ENCODE assay signal across 23 mouse cellular contexts in genomic region chr9:47228736-47229135, GRCm38 (mm10).
DNase-seq lines count a peak whose midpoint lies in the region; ATAC-seq lines count a peak whose summit lies in the region.
"Had no signal": no experiment of that assay in that cellular context is flagged by ENCODE, and none has a peak within 500 bp of the region (broad histone marks: within the 10 kb centered on the region; RNA-seq: fewer than 3 reads in every experiment).

No protein-coding gene starts in this region.

- peak; percentile 75 for DNase-seq in forelimb bud, embryonic 11.5 days (ENCODE audit: low read depth, low spot score)
- DNase-seq in limb, embryonic 11.5 days (ENCODE audit: low spot score), result peak; percentile 56
- no peak for DNase-seq in thymus, adult 18-20 months
- DNase-seq: adrenal gland, adult 2 months; adrenal gland, postnatal 10 days; adrenal gland, postnatal 25 days; B cell, adult 2 months; cerebellum, adult 11 months; cerebellum, adult 18-20 months; cerebellum, adult 8-10 months; cerebellum, adult 9-11 months; cerebellum, postnatal 14 days; cerebellum, postnatal 36 days; embryo, embryonic 11 days had no signal

- no peak overlapping the region for H3K27ac ChIP-seq in limb, embryonic 11.5 days (replicated peaks; ENCODE audit: low read depth, low read length)
- H3K27ac ChIP-seq in limb, embryonic 13.5 days, result no peak overlapping the region
- H3K27ac ChIP-seq: embryonic facial prominence, embryonic 13.5 days; embryonic facial prominence, embryonic 15.5 days; forebrain, embryonic 10.5 days; forebrain, embryonic 12.5 days had no signal

- H3K9me3 ChIP-seq in limb, embryonic 11.5 days (ENCODE audit: control insufficient read depth, low read length), result no peaks in the 10 kb centered on the region
- H3K9me3 ChIP-seq in limb, embryonic 13.5 days, result no peaks in the 10 kb centered on the region
- H3K9me3 ChIP-seq: embryonic facial prominence, embryonic 13.5 days; embryonic facial prominence, embryonic 15.5 days; forebrain, embryonic 10.5 days; forebrain, embryonic 12.5 days had no signal

- WGBS in limb, embryonic 11.5 days, result 19% methylated on average over 5 of the region's 5 CpGs
- 17% methylated on average over 5 of the region's 5 CpGs for WGBS in limb, embryonic 13.5 days

- no peaks in the 10 kb centered on the region for H3K36me3 ChIP-seq in limb, embryonic 11.5 days (ENCODE audit: control insufficient read depth, insufficient read depth, low read length)
- H3K36me3 ChIP-seq in limb, embryonic 13.5 days, result no peaks in the 10 kb centered on the region
- H3K36me3 ChIP-seq: embryonic facial prominence, embryonic 13.5 days; embryonic facial prominence, embryonic 15.5 days; forebrain, embryonic 10.5 days; forebrain, embryonic 12.5 days had no signal

- no peaks in the 10 kb centered on the region for H3K27me3 ChIP-seq in limb, embryonic 11.5 days (ENCODE audit: control insufficient read depth, insufficient read depth, low read length)
- peaks cover 27% of the 10 kb centered on the region for H3K27me3 ChIP-seq in limb, embryonic 13.5 days
- H3K27me3 ChIP-seq: embryonic facial prominence, embryonic 13.5 days; embryonic facial prominence, embryonic 15.5 days; forebrain, embryonic 12.5 days had no signal

- peaks cover 9% of the 10 kb centered on the region; the same call in 1 of the 2 replicates for H3K4me1 ChIP-seq in limb, embryonic 11.5 days (ENCODE audit: control insufficient read depth, insufficient read depth, low read length)
- H3K4me1 ChIP-seq in limb, embryonic 13.5 days, result peaks cover 13% of the 10 kb centered on the region
- H3K4me1 ChIP-seq: embryonic facial prominence, embryonic 13.5 days; embryonic facial prominence, embryonic 15.5 days; forebrain, embryonic 10.5 days; forebrain, embryonic 12.5 days had no signal

- H3K4me2 ChIP-seq in limb, embryonic 11.5 days (ENCODE audit: low read depth, severe bottlenecking), result no peak overlapping the region
- peak overlapping the region; percentile 19; the same call in 1 of the 2 replicates for H3K4me2 ChIP-seq in limb, embryonic 13.5 days (replicated peaks)
- H3K4me2 ChIP-seq: embryonic facial prominence, embryonic 13.5 days; embryonic facial prominence, embryonic 15.5 days; forebrain, embryonic 12.5 days had no signal

- no peak overlapping the region for H3K9ac ChIP-seq in limb, embryonic 11.5 days (ENCODE audit: low read length)
- no peak overlapping the region for H3K9ac ChIP-seq in limb, embryonic 13.5 days
- H3K9ac ChIP-seq: embryonic facial prominence, embryonic 13.5 days; embryonic facial prominence, embryonic 15.5 days; forebrain, embryonic 12.5 days had no signal

- H3K4me3 ChIP-seq in limb, embryonic 11.5 days (ENCODE audit: low read depth, low read length), result no peak overlapping the region
- no peak overlapping the region for H3K4me3 ChIP-seq in limb, embryonic 13.5 days
- H3K4me3 ChIP-seq: embryonic facial prominence, embryonic 13.5 days; embryonic facial prominence, embryonic 15.5 days; erythroblast, embryonic 14.5 days; forebrain, embryonic 10.5 days; forebrain, embryonic 12.5 days had no signal

- no peak for ATAC-seq in limb, embryonic 11.5 days (ENCODE audit: insufficient number of reproducible peaks, low FRiP score, low TSS enrichment, low read depth)
- no peak for ATAC-seq in limb, embryonic 13.5 days (ENCODE audit: low FRiP score, low read depth)
- ATAC-seq in CD4-positive, CD25-positive, alpha-beta regulatory T cell, adult 4 months, result no peak
- ATAC-seq: forebrain, embryonic 14.5 days; forebrain, embryonic 16.5 days had no signal

Comparison
In these comparisons a context has a peak if more than half of its experiments do, and no peak if none do; other contexts are left out.
1. DNase-seq: peak in forelimb bud, embryonic 11.5 days (single experiment) and limb, embryonic 11.5 days (single experiment); none in thymus, adult 18-20 months (0 of 2).